Mouse (Mus musculus): ENCODE results near the gene Arfgef2. TPM values are rescaled to one million over a fixed set of nuclear protein-coding genes. Genes with fewer than 3 reads are reported as not detected.
A peak's percentile ranks its signal among the peaks of the same experiment; 100 is the strongest.

Arfgef2 gene
- total RNA-seq, 2 experiments from 2014 or later: 25.7 to 27.0 TPM

GRCm38 (mm10) chr2:166905711-166906522 lies 100.5 kb downstream of the Arfgef2 start, which contains the start of gene Cse1l:
Gene Cse1l, plus strand, starts transcription at chr2:166906040.
- DNase-seq: peak; percentile 96

DNA sequence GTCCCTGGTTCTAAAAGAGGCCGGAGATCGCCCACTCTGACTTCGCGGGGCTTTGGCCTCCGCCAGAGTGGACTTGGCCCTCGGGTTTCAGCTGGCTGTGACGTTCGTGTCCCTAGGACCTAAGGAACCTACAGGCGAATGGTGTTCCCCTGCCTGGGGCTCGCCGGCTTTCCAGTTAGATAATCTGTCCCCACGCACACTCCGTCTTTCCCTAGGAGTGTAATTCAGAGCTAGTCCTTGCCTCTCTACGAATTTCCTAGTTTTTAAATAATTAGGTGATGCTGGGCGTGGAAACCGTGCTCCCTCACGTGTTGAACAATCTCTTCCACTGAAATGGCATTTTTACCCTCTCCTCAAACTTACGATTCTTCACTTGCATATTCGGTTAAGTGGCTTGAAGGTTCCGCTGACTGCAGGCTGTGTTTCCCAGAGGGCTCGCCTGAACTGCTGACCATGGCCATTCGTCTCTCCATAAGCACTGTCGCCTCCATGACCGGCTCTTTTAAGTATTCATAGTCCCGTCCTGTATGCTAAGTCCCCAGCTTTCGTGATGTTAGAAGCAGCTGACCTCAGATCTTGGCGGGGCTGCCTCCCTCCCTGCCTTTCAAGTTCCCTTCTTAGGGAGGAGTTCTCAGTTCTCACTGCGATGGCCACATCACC lies 101.3 kb downstream of the Arfgef2 start:
- DNase-seq: no peak

GRCm38 (mm10) chr2:166909729-166910128 lies 104.3 kb downstream of the Arfgef2 start:
- DNase-seq: no peak

DNA sequence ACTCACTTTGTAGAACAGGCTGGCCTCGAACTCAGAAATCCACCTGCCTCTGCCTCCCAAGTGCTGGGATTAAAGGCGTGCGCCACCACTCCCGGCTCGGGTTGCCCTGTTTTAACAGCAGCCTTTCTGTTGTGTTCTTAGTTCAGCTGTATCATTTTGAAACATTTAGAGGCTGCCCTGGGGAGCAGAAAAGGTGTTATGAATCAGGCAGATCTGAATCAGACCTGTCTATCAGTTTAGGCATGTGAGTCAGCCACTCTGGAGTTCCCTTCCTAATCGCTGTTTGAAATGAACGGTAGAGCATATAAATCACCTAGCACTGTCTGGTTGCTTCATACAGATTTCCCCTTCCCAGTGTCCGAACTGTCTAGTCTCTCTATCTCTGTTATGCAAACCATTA lies 105.1 kb downstream of the Arfgef2 start:
- no peak for DNase-seq

- DNase-seq: no peak
Measured at GRCm38 (mm10) chr2:166923971-166924370, 118.6 kb downstream of the Arfgef2 start.

DNA sequence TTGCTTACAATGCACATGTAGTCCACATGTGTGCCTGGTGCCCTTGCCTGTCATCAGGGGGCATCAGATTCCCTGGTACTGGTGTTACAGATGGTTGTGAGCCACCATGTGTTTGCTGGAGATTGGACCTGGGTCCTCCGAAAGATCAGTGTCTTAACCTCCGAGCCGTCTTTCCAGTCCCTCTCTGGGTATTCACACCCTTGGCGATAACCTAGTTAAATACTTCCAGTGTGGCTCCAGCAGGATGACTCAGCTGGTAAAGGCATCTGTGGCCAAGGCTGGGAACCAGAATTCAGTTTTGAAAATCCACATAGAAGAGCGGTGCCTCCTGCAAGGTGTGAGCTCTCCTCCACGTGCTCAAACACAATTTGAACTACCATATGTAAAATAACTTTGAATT lies 128.6 kb downstream of the Arfgef2 start:
- DNase-seq: no peak

- no peak for DNase-seq
Measured at GRCm38 (mm10) chr2:166934416-166934815, 129.0 kb downstream of the Arfgef2 start.

DNA sequence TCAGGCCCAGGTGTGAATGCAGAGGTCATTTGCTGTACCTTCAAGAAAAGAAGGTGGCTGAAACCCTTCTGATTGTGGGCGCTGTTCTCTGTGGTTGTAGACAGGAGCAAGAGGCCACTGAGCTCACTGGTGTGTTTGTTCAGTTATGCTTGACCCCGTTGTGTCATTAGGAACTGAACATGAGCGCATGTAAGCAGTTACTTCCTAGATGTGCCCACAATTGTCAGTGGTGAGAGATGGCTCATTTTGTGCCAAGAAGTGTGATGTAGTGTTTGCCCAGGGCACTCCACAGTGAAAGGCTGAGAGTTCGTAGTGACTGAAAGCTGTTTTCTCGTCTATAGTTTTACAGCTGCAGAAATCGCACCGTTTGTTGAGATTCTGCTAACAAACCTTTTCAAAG lies 130.2 kb downstream of the Arfgef2 start:
- DNase-seq: no peak

DNA sequence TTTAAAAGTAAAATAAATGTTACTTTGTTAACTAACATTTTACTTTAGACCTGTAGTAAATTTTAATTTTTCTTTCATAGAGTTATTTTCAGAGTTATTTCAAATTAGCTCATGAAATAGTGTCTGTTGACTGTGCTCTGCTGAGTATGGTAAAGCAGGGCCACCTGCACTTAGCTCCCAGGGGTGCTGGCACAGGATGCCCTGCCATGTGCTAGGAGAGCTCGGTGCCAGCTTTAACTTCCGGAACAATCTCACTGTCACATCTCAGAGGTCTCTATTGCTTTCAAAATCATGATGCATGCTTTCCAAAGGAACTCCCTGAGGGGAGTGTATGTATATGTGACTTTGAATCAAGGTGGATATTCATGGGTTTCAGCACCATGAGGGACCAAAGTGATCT lies 130.8 kb downstream of the Arfgef2 start:
- DNase-seq: no peak

- DNase-seq: no peak
Measured at GRCm38 (mm10) chr2:166943146-166943545, 137.8 kb downstream of the Arfgef2 start.

DNA sequence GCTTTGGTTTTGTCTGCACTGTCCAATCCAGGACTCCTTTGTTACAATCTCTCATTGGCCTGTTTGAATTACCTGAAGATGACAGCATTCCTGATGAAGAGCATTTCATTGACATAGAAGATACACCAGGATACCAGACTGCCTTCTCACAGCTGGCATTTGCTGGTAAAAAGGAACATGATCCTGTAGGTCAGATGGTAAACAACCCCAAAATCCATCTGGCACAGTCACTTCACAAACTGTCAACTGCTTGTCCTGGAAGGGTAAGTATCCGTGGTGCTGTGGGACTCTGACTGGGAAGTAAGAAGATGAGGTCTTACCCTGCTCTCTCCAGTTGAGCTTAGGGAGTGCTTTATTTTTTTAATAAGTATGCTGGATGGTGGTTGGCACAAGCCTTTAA lies 139.0 kb downstream of the Arfgef2 start:
- DNase-seq: no peak

DNA sequence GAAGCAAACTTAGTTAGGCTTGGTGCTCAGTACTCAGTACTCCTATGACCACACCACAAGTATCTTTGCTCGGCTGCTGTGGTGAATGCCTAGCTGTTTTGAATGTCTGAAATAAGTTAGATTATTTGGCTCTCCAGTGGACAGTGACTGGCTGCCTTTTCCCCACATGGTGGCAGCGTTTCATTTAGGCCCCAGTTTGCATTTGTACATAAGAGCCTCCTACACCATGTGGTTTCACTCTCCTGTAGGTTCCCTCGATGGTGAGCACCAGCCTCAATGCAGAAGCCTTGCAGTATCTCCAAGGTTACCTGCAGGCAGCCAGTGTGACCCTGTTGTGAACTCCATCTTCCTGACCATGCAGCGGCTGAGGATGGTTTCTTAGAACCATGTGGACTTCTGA lies 140.1 kb downstream of the Arfgef2 start:
- no peak for DNase-seq

Other genes with a start within 250 kb of the Arfgef2 start
- gene Prex1, start 91.8 kb upstream of the Arfgef2 start, total RNA-seq (2021): 1 to 10 TPM; 5.4 to 7.6 TPM
- gene Trp53rkb, start 13.1 kb upstream of the Arfgef2 start, total RNA-seq (2021): 1 to 10 TPM; 1.2 to 3.8 TPM
- 10 to 100 TPM; 47.1 to 49.5 TPM for gene Cse1l, start 100.5 kb downstream of the Arfgef2 start, total RNA-seq (2021)
- gene Stau1, start 190.7 kb downstream of the Arfgef2 start, total RNA-seq (2021): 10 to 100 TPM; 30.4 to 32.3 TPM
- 1 to 10 TPM; 5.5 to 6.8 TPM for gene Ddx27, start 209.6 kb downstream of the Arfgef2 start, total RNA-seq (2021)

Data from gastrocnemius, postnatal 25 days (tissue).